Mouse (Mus musculus) C2C12 (cell line): ENCODE measurements around the gene Cdhr5.

Experiments
- CTCF ChIP-seq: IDR thresholded peaks from one replicate; pipeline ENCODE4 v1.5.1; 2011; ENCODE audit not compliant: control insufficient read depth, insufficient read depth, insufficient read length
- USF1 ChIP-seq: IDR thresholded peaks from one replicate; pipeline ENCODE4 v1.6.1; 2011; ENCODE audit warnings: low read depth, mild to moderate bottlenecking, control low read depth, moderate library complexity

- TF ChIP-seq CTCF, result no peak
- TF ChIP-seq USF1, result no peak
Measured at GRCm38 (mm10) chr7:141229702-141230101, 46.9 kb downstream of the Cdhr5 start.
